Mouse (Mus musculus): ENCODE results near the gene Sept8. TPM values are rescaled to one million over a fixed set of nuclear protein-coding genes. Genes with fewer than 3 reads are reported as not detected.

Sept8 gene
- total RNA-seq, 2 experiments from 2014 or later, result 32.0 to 37.0 TPM

- no peak for DNase-seq (ENCODE audit: low spot score)
- intact Hi-C loops (cut with DNase I), result no loop called here
Observed at GRCm38 (mm10) chr11:53493243-53493955, 25.7 kb upstream of the Sept8 start.

GRCm38 (mm10) chr11:53495417-53495816 is 23.6 kb upstream of the Sept8 start:
- no peak for DNase-seq (ENCODE audit: low spot score)
- intact Hi-C loops (cut with DNase I), result no loop called here

- no peak for DNase-seq (ENCODE audit: low spot score)
- intact Hi-C loops (cut with DNase I), result no loop called here
Observed at GRCm38 (mm10) chr11:53496946-53497345, 22.1 kb upstream of the Sept8 start.

GRCm38 (mm10) chr11:53500569-53500968 is 18.5 kb upstream of the Sept8 start:
- intact Hi-C loops (cut with DNase I), result no loop called here
- DNase-seq (ENCODE audit: low spot score), result no peak

- DNase-seq (ENCODE audit: low spot score), result no peak
- intact Hi-C loops (cut with DNase I), result no loop called here
Observed at GRCm38 (mm10) chr11:53502039-53502765, 16.9 kb upstream of the Sept8 start.

- intact Hi-C loops (cut with DNase I), result no loop called here
- DNase-seq (ENCODE audit: low spot score), result no peak
Observed at GRCm38 (mm10) chr11:53503738-53504137, 15.3 kb upstream of the Sept8 start.

- no peak for DNase-seq (ENCODE audit: low spot score)
Observed at GRCm38 (mm10) chr11:53504376-53504775, 14.7 kb upstream of the Sept8 start.

GRCm38 (mm10) chr11:53505026-53505663 is 13.9 kb upstream of the Sept8 start:
- intact Hi-C loops (cut with DNase I), result no loop called here
- no peak for DNase-seq (ENCODE audit: low spot score)

More at GRCm38 (mm10) chr11:53504376-53504775, 14.7 kb upstream of the Sept8 start:
- intact Hi-C loops (cut with DNase I), result no loop called here

GRCm38 (mm10) chr11:53507098-53507805 is 11.8 kb upstream of the Sept8 start:
- intact Hi-C loops (cut with DNase I), result no loop called here
- peak; percentile 33 for DNase-seq (ENCODE audit: low spot score)

- peak; percentile 82 for DNase-seq (ENCODE audit: low spot score)
- intact Hi-C loops (cut with DNase I), result no loop called here
Observed at GRCm38 (mm10) chr11:53508152-53508551, 10.9 kb upstream of the Sept8 start.

- intact Hi-C loops (cut with DNase I), result no loop called here
- peak; percentile 27 for DNase-seq (ENCODE audit: low spot score)
Observed at GRCm38 (mm10) chr11:53508591-53508990, 10.5 kb upstream of the Sept8 start.

- no peak for DNase-seq (ENCODE audit: low spot score)
- intact Hi-C loops (cut with DNase I), result loop anchor here (5.0 kb wide), 1 partner anchor 38 kb away; the partner anchor contains the start of gene Gm9837
Observed at GRCm38 (mm10) chr11:53510351-53510750, 8.7 kb upstream of the Sept8 start.

GRCm38 (mm10) chr11:53516775-53517627 is 2.1 kb upstream of the Sept8 start:
- intact Hi-C loops (cut with DNase I), result no loop called here
- DNase-seq (ENCODE audit: low spot score), result no peak

- intact Hi-C loops (cut with DNase I), result no loop called here
- no peak for DNase-seq (ENCODE audit: low spot score)
Observed at GRCm38 (mm10) chr11:53518759-53519158, 298 bp upstream of the Sept8 start.

GRCm38 (mm10) chr11:53520122-53520978 is 1.3 kb downstream of the Sept8 start:
- intact Hi-C loops (cut with DNase I), result no loop called here
- DNase-seq (ENCODE audit: low spot score), result peak; percentile 73

- intact Hi-C loops (cut with DNase I), result no loop called here
- no peak for DNase-seq (ENCODE audit: low spot score)
Observed at GRCm38 (mm10) chr11:53521120-53521820, 2.2 kb downstream of the Sept8 start.

GRCm38 (mm10) chr11:53521821-53522131 is 2.7 kb downstream of the Sept8 start:
- intact Hi-C loops (cut with DNase I), result no loop called here
- DNase-seq (ENCODE audit: low spot score), result peak; percentile 60

GRCm38 (mm10) chr11:53522362-53522761 is 3.3 kb downstream of the Sept8 start:
- no peak for DNase-seq (ENCODE audit: low spot score)
- intact Hi-C loops (cut with DNase I), result no loop called here
